Mouse (Mus musculus) hindbrain, embryonic 15.5 days (tissue): Measurements from ENCODE around the gene Gas2l1. TPM values are rescaled to one million over a fixed set of nuclear protein-coding genes. Genes with fewer than 3 reads are reported as not detected.
"Not testable (repeated sequence)": the region's sequence is repeated elsewhere in the genome, so short reads cannot be mapped to it uniquely, and the experiment has no call there.

Source experiments
- ATAC-seq: fragments of 200-750 bp; cut with Nextera tagmentation; 2 replicates; pipeline ENCODE4 v1.8.0; 2017; ENCODE audit warnings: low read depth, moderate number of reproducible peaks, moderate TSS enrichment; ENCODE audit not compliant: low FRiP score
- H3K27ac ChIP-seq: fragments of 300-500 bp; sonication (generic); replicated peaks from 2 replicates; pipeline ENCODE4 v1.5.1; 2015; ENCODE audit warnings: mild to moderate bottlenecking, inconsistent platforms
- H3K27me3 ChIP-seq: fragments of 300-500 bp; sonication (generic); 2 replicates; pipeline ENCODE4 v1.6.1; 2015; ENCODE audit warnings: control low read depth, inconsistent platforms
- H3K36me3 ChIP-seq: fragments of 300-500 bp; sonication (generic); 2 replicates; pipeline ENCODE4 v1.6.1; 2015; ENCODE audit warnings: control low read depth, inconsistent platforms
- H3K4me1 ChIP-seq: fragments of 300-500 bp; sonication (generic); replicated peaks from 2 replicates; pipeline ENCODE4 v1.6.1; 2015; ENCODE audit warnings: control low read depth, inconsistent platforms
- H3K4me2 ChIP-seq: fragments of 300-500 bp; sonication (generic); 2 replicates; pipeline ENCODE4 v1.6.1; 2015; ENCODE audit warnings: moderate library complexity, mild to moderate bottlenecking, inconsistent platforms
- H3K4me3 ChIP-seq: fragments of 300-500 bp; sonication (generic); 2 replicates; pipeline ENCODE4 v1.5.1; 2015; ENCODE audit warnings: mild to moderate bottlenecking, inconsistent platforms
- H3K9ac ChIP-seq: fragments of 300-500 bp; sonication (generic); 2 replicates; pipeline ENCODE4 v1.6.1; 2015; ENCODE audit warnings: inconsistent platforms
- H3K9me3 ChIP-seq: fragments of 300-500 bp; sonication (generic); 2 replicates; pipeline ENCODE4 v1.6.1; 2016; ENCODE audit warnings: control low read depth, inconsistent platforms
- WGBS: fragments of 180-500 bp; shearing (Covaris S2); methylation state at CpG from one replicate; pipeline ENCODE4 v1.1.7; 2015; 5-methylcytosine and 5-hydroxymethylcytosine counted together
- polyA plus RNA-seq: library from polyadenylated mRNA; unstranded; fragments of >200 nt; fragmentation: Nextera tagmentation; extraction: Ambion mirVana; gene quantifications from 2 replicates; pipeline ENCODE4 v1.2.1, GENCODE M21; 2015

Gene Gas2l1
- polyA plus RNA-seq, 1 experiment from 2014 or later, result 32.2 TPM

GRCm38 (mm10) chr11:5096480-5097020, 31.4 kb upstream of the Gas2l1 start:
- Histone ChIP-seq H3K4me3 (peak overlapping the region; percentile 95), H3K27me3 (no peaks in the 10 kb centered on the region), H3K36me3 (peaks cover 11% of the 10 kb centered on the region), H3K4me1 (peaks cover 45% of the 10 kb centered on the region), H3K4me2 (peak overlapping the region; percentile 81), H3K9ac (no peak overlapping the region), H3K9me3 (no peaks in the 10 kb centered on the region), H3K27ac (no peak overlapping the region)
- ATAC-seq, result no peak
- 70% methylated on average over 8 of the region's 8 CpGs for WGBS

GRCm38 (mm10) chr11:5095877-5096276, 30.8 kb upstream of the Gas2l1 start:
- Histone ChIP-seq H3K9ac (no peak overlapping the region), H3K4me2 (no peak overlapping the region), H3K27me3 (no peaks in the 10 kb centered on the region), H3K27ac (no peak overlapping the region), H3K4me3 (0 out of 2 replicates have a peak overlapping the region, but pooled peaks have one; percentile 2), H3K9me3 (no peaks in the 10 kb centered on the region), H3K36me3 (peaks cover 16% of the 10 kb centered on the region), H3K4me1 (peaks cover 38% of the 10 kb centered on the region)
- no peak for ATAC-seq
- WGBS, result 81% methylated on average over 5 of the region's 5 CpGs

- peaks cover 19% of the 10 kb centered on the region for H3K4me1 ChIP-seq
- no peak overlapping the region for H3K27ac ChIP-seq
- H3K9me3 ChIP-seq, result no peaks in the 10 kb centered on the region
- H3K9ac ChIP-seq, result no peak overlapping the region
- H3K4me2 ChIP-seq, result no peak overlapping the region
- no peak for ATAC-seq
- H3K4me3 ChIP-seq, result no peak overlapping the region
- WGBS, result 38% methylated on average over 2 of the region's 2 CpGs
- H3K36me3 ChIP-seq, result peaks cover 53% of the 10 kb centered on the region
- H3K27me3 ChIP-seq, result no peaks in the 10 kb centered on the region
Measured at GRCm38 (mm10) chr11:5091706-5092105, 26.6 kb upstream of the Gas2l1 start.

GRCm38 (mm10) chr11:5089147-5089546, 24.0 kb upstream of the Gas2l1 start:
- H3K4me1 ChIP-seq, result peaks cover 6% of the 10 kb centered on the region; the same call in 1 of the 2 replicates
- ATAC-seq, result no peak
- no peaks in the 10 kb centered on the region for H3K27me3 ChIP-seq
- no peak overlapping the region for H3K4me2 ChIP-seq
- no peak overlapping the region for H3K27ac ChIP-seq
- H3K4me3 ChIP-seq, result no peak overlapping the region
- WGBS, result 96% methylated on average over 1 of the region's 1 CpGs
- no peaks in the 10 kb centered on the region for H3K9me3 ChIP-seq
- H3K9ac ChIP-seq, result no peak overlapping the region
- H3K36me3 ChIP-seq, result peaks cover 78% of the 10 kb centered on the region

GRCm38 (mm10) chr11:5076843-5077242, 11.7 kb upstream of the Gas2l1 start:
- not testable (repeated sequence) for H3K4me2 ChIP-seq, H3K27ac ChIP-seq, H3K27me3 ChIP-seq, H3K9ac ChIP-seq, H3K4me3 ChIP-seq, H3K4me1 ChIP-seq, H3K9me3 ChIP-seq
- 0 out of 2 replicates have a peak, but pooled peaks have one; percentile 17 for ATAC-seq
- 89% methylated on average over 4 of the region's 5 CpGs for whole genome bisulfite sequencing
- H3K36me3 ChIP-seq, result peaks cover 74% of the 10 kb centered on the region

GRCm38 (mm10) chr11:5075760-5076159, 10.6 kb upstream of the Gas2l1 start:
- no peak for ATAC-seq
- Histone ChIP-seq H3K27me3 (no peaks in the 10 kb centered on the region), H3K4me1 (no peaks in the 10 kb centered on the region), H3K9me3 (no peaks in the 10 kb centered on the region), H3K4me3 (no peak overlapping the region), H3K4me2 (no peak overlapping the region), H3K36me3 (peaks cover 77% of the 10 kb centered on the region), H3K9ac (no peak overlapping the region), H3K27ac (no peak overlapping the region)

GRCm38 (mm10) chr11:5074882-5075281, 9.8 kb upstream of the Gas2l1 start:
- Histone ChIP-seq H3K4me3 (no peak overlapping the region), H3K9me3 (no peaks in the 10 kb centered on the region), H3K27ac (no peak overlapping the region), H3K36me3 (peaks cover 78% of the 10 kb centered on the region), H3K4me2 (no peak overlapping the region), H3K4me1 (no peaks in the 10 kb centered on the region), H3K27me3 (no peaks in the 10 kb centered on the region), H3K9ac (no peak overlapping the region)
- ATAC-seq, result no peak
- WGBS, result 67% methylated on average over 4 of the region's 4 CpGs

GRCm38 (mm10) chr11:5068126-5068971, 3.2 kb upstream of the Gas2l1 start:
- no peaks in the 10 kb centered on the region for H3K9me3 ChIP-seq
- H3K27ac ChIP-seq, result no peak overlapping the region
- H3K27me3 ChIP-seq, result peaks cover 8% of the 10 kb centered on the region
- H3K36me3 ChIP-seq, result peaks cover 52% of the 10 kb centered on the region
- H3K9ac ChIP-seq, result no peak overlapping the region
- no peak overlapping the region for H3K4me2 ChIP-seq
- H3K4me3 ChIP-seq, result no peak overlapping the region
- no peak for ATAC-seq
- 86% methylated on average over 9 of the region's 9 CpGs for WGBS
- H3K4me1 ChIP-seq, result peaks cover 16% of the 10 kb centered on the region

GRCm38 (mm10) chr11:5067063-5067462, 1.9 kb upstream of the Gas2l1 start:
- Histone ChIP-seq H3K9ac (no peak overlapping the region), H3K4me2 (no peak overlapping the region), H3K4me1 (peaks cover 29% of the 10 kb centered on the region), H3K4me3 (no peak overlapping the region), H3K36me3 (peaks cover 39% of the 10 kb centered on the region), H3K9me3 (no peaks in the 10 kb centered on the region), H3K27me3 (peaks cover 20% of the 10 kb centered on the region), H3K27ac (no peak overlapping the region)
- ATAC-seq, result no peak

GRCm38 (mm10) chr11:5064282-5065055, 658 bp downstream of the Gas2l1 start:
- H3K9ac ChIP-seq, result peak overlapping the region; percentile 81
- ATAC-seq, result peak; percentile 1; the same call in 1 of the 2 replicates
- H3K36me3 ChIP-seq, result peaks cover 17% of the 10 kb centered on the region
- 10% methylated on average over 38 of the region's 38 CpGs for WGBS
- no peak overlapping the region for H3K27ac ChIP-seq
- peaks cover 45% of the 10 kb centered on the region for H3K27me3 ChIP-seq
- H3K4me3 ChIP-seq, result peak overlapping the region; percentile 97
- H3K9me3 ChIP-seq, result no peaks in the 10 kb centered on the region
- H3K4me2 ChIP-seq, result peak overlapping the region; percentile 99
- peaks cover 48% of the 10 kb centered on the region for H3K4me1 ChIP-seq

- 44% methylated on average over 31 of the region's 31 CpGs for WGBS
- H3K9ac ChIP-seq, result peak overlapping the region; percentile 81
- peak overlapping the region; percentile 97 for H3K4me3 ChIP-seq
- H3K36me3 ChIP-seq, result peaks cover 10% of the 10 kb centered on the region
- H3K4me2 ChIP-seq, result peak overlapping the region; percentile 99
- no peak overlapping the region for H3K27ac ChIP-seq
- 0 out of 2 replicates have a peak, but pooled peaks have one; percentile 1 for ATAC-seq
- peaks cover 48% of the 10 kb centered on the region for H3K4me1 ChIP-seq
- H3K9me3 ChIP-seq, result no peaks in the 10 kb centered on the region
- peaks cover 53% of the 10 kb centered on the region for H3K27me3 ChIP-seq
Measured at GRCm38 (mm10) chr11:5063561-5064281, 1.4 kb downstream of the Gas2l1 start.
